Mouse (Mus musculus) urinary bladder, adult 2 months (tissue): ENCODE measurements at regions not wholly inside any gene's neighbourhood (a gene's known extent, or its start where the extent isn't known, plus 50 kb on each side); places are given as distances from the start of the nearest gene placed in this dataset.

Source experiments
- DNase-seq: peaks from one replicate; pipeline ENCODE4 v3.0.0; 2022; ENCODE audit warnings: low spot score

- DNase-seq, result no peak
These were observed 57.8 kb upstream of the Chchd3 start for GRCm38 (mm10) chr6:33117877-33118276.

- DNase-seq, result no peak
These were observed 60.5 kb upstream of the Chchd3 start for GRCm38 (mm10) chr6:33120581-33120980.

GRCm38 (mm10) chr6:33126574-33126973 lies 66.5 kb upstream of the Chchd3 start:
- DNase-seq, result peak; percentile 57

GRCm38 (mm10) chr6:33136906-33137305 lies 76.8 kb upstream of the Chchd3 start:
- DNase-seq, result no peak

GRCm38 (mm10) chr6:33137823-33138222 lies 77.8 kb upstream of the Chchd3 start:
- DNase-seq, result no peak

- DNase-seq, result no peak
These were observed 82.4 kb upstream of the Exoc4 start for GRCm38 (mm10) chr6:33166479-33166878.

- DNase-seq, result no peak
These were observed 75.3 kb upstream of the Exoc4 start for GRCm38 (mm10) chr6:33173606-33174005.

GRCm38 (mm10) chr6:33174616-33175015 lies 74.3 kb upstream of the Exoc4 start:
- no peak for DNase-seq

GRCm38 (mm10) chr6:33189521-33190246 lies 59.2 kb upstream of the Exoc4 start:
- no peak for DNase-seq

GRCm38 (mm10) chr6:33193823-33194222 lies 55.1 kb upstream of the Exoc4 start:
- no peak for DNase-seq
